Mouse (Mus musculus) activated CD4-positive, CD25-positive, alpha-beta regulatory T cell, adult 9 weeks (primary cell): ENCODE data around the gene Cdkn2aipnl. TPM values are rescaled to one million over a fixed set of nuclear protein-coding genes. Genes with fewer than 3 reads are reported as not detected.

ENCODE experiments used
- polyA plus RNA-seq: library from polyadenylated mRNA; unstranded; fragments of 100-300 nt; shearing (Covaris generic); gene quantifications from one replicate; pipeline ENCODE4 v1.2.1, GENCODE M21; 2017

The Cdkn2aipnl gene
- 133 TPM for polyA plus RNA-seq

DNA sequence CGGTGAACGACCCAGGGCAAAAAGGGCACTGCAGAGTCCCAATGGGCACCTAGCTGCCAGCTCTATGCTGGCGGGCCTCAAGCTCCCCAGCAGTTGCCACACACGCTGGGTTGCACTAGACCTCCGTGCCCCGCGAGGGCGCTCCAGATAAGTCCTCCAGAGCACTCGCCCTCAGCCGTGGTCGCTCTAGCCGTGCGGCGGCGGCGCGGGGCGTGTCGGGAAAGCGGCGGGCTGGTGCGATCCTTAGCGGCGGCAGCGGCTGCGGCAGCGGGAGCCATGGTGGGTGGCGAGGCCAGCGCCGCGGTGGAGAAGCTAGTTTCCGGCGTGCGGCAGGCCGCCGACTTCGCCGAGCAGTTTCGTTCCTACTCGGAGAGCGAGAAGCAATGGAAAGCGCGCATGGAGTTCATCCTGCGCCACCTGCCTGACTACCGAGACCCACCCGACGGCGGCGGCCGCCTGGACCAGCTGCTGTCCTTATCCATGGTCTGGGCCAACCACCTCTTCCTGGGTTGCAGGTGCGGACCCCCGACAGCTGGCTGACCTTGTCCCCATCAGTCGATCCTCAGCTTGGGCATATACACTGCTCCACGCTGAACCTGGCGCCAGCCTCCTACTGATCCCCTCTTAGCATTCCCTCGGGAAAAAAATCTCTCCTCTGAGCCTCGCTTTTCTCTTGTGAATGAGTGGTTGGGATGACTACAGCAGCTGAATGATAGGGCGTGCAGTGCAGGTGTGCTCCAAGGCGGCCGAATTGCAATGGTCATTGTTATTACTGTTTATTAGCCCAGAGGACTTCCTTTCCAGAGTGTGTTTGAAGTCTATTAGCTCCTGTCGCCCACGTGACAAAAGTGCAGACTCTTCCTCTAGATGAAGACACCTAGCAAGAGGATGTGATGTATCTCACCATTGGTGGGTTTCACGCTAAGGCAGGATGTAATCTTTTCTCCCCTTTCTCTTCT is at the start of gene Cdkn2aipnl:
TSS of gene Cdkn2aipnl (plus strand) at position 219 of the 959 bp plus-strand sequence.

DNA sequence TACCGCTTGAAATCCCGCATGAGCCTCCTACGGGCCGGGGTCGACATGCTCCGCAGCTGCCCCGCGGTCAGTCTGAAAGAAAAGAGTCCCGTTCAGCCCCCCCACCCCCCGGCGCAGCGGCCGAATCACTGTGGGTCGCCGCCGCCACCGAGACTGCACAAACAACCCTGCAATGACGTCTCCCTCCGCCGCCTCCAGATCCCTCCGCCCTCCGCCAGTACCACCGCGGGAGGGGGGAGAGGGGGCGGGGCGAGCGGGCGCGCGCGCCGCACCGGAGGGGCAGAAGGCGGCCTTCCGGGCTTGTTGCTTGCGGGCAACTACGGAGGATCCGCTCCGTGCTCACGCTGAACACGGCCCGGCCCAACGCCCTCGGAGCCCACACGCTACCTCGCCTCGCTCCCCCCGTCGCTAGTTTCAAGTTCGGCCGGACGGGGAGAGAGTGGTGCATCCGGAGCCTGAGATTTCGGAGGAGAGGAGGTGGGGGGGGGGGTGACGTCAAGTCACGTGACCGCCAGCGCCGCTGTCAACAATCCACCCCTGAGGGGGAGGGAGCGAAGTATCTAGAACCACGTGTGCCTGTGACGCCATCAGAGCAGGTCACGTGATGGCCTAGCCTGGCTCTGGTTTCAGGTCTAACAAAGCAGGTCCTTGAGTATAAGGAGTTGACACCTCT is 33.0 kb downstream of the Cdkn2aipnl start, which contains the start of gene Ube2b:
TSS of gene Ube2b (minus strand) at position 473 of the 673 bp plus-strand sequence.

DNA sequence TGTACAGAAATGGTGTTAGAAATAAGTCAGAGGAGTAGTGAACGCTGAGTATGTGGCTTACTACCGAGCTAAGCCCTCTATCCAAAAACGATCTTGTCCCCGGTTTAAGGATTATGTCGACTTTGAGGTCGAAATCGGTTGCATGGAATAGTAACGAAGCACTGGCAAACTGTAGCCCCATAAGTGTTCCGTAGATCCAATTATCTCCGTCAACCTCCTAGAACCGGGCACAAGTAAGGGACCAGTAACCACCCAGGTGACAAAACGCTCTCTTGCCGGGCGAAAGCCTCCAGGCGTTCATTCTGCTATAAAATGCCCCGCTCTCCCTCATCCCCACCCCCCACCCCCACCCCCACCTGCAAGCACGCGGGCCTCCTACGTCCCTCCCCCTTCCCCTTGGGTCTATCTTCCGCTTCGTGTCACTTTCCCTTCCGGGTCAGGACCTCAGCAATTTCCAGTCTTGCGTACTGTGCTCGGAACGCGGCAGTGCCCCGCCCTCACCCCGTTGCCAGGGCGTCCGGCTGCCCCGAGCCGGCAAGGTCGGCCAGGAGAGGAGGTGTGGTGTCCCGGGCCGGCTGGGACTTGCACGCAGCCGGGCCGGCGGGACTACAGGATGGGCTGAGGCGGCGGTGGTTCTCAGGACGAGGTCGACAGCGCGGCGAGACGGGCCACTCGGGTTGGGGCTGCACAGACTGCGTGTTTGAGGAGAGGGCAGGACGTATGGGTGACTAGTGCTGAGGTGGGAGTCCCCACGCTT is 36.5 kb downstream of the Cdkn2aipnl start, which contains the start of gene Cdkl3:
TSS of gene Cdkl3 (plus strand) at position 450 of the 757 bp plus-strand sequence.

Other genes with a start within 250 kb of the Cdkn2aipnl start
- gene Sec24a, start 204.0 kb upstream of the Cdkn2aipnl start, polyA plus RNA-seq, result 32.4 TPM
- 134 TPM for gene Sar1b, start 204.0 kb upstream of the Cdkn2aipnl start, polyA plus RNA-seq
- gene Jade2, start 110.0 kb upstream of the Cdkn2aipnl start, polyA plus RNA-seq, result 7.3 TPM
- 332 TPM for gene Ube2b, start 33.1 kb downstream of the Cdkn2aipnl start, polyA plus RNA-seq
- gene Cdkl3, start 36.6 kb downstream of the Cdkn2aipnl start, polyA plus RNA-seq, result 7.6 TPM
- gene Ppp2ca, start 131.0 kb downstream of the Cdkn2aipnl start, polyA plus RNA-seq, result 7.8 TPM
- not detected for gene Olfr1373, start 177.9 kb downstream of the Cdkn2aipnl start, polyA plus RNA-seq
- gene Olfr1371, start 246.3 kb downstream of the Cdkn2aipnl start, polyA plus RNA-seq, result not detected